Mouse (Mus musculus) heart, embryonic 13.5 days (tissue): Measurements from ENCODE around the gene Hbs1l. TPM values are rescaled to one million over a fixed set of nuclear protein-coding genes. Genes with fewer than 3 reads are reported as not detected.
"Not testable (repeated sequence)": the region's sequence is repeated elsewhere in the genome, so short reads cannot be mapped to it uniquely, and the experiment has no call there.

ENCODE experiments used
- ATAC-seq: fragments of 200-750 bp; cut with Nextera tagmentation; 2 replicates; pipeline ENCODE4 v1.8.0; 2017; ENCODE audit warnings: moderate TSS enrichment; ENCODE audit not compliant: insufficient number of reproducible peaks, low FRiP score, low TSS enrichment; ENCODE audit errors: extremely low read depth
- H3K27ac ChIP-seq: fragments of 300-500 bp; sonication (generic); replicated peaks from 2 replicates; pipeline ENCODE4 v1.5.1; 2015; ENCODE audit warnings: moderate library complexity, mild to moderate bottlenecking, inconsistent platforms
- H3K27me3 ChIP-seq: fragments of 300-500 bp; sonication (generic); replicated peaks from 2 replicates; pipeline ENCODE4 v1.6.1; 2015; ENCODE audit warnings: mild to moderate bottlenecking, inconsistent platforms
- H3K36me3 ChIP-seq: fragments of 300-500 bp; sonication (generic); 2 replicates; pipeline ENCODE4 v1.6.1; 2015; ENCODE audit warnings: mild to moderate bottlenecking, inconsistent platforms
- H3K4me1 ChIP-seq: fragments of 300-500 bp; sonication (generic); 2 replicates; pipeline ENCODE4 v1.6.1; 2015; ENCODE audit warnings: inconsistent platforms
- H3K4me2 ChIP-seq: fragments of 300-500 bp; sonication (generic); 2 replicates; pipeline ENCODE4 v1.6.1; 2015; ENCODE audit warnings: inconsistent platforms, mild to moderate bottlenecking, moderate library complexity
- H3K4me3 ChIP-seq: fragments of 300-500 bp; sonication (generic); 2 replicates; pipeline ENCODE4 v1.5.1; 2015; ENCODE audit warnings: moderate library complexity, mild to moderate bottlenecking, inconsistent platforms
- H3K9ac ChIP-seq: fragments of 300-500 bp; sonication (generic); 2 replicates; pipeline ENCODE4 v1.6.1; 2015; ENCODE audit warnings: inconsistent platforms, mild to moderate bottlenecking, moderate library complexity
- H3K9me3 ChIP-seq: fragments of 300-500 bp; sonication (generic); 2 replicates; pipeline ENCODE4 v1.6.1; 2016; ENCODE audit warnings: inconsistent platforms
- WGBS: fragments of 180-500 bp; shearing (Covaris S2); methylation state at CpG from one replicate; pipeline ENCODE4 v1.1.7; 2015; ENCODE audit warnings: mixed read lengths; 5-methylcytosine and 5-hydroxymethylcytosine counted together
- polyA plus RNA-seq: library from polyadenylated mRNA; unstranded; fragments of >200 nt; fragmentation: Nextera tagmentation; extraction: Ambion mirVana; gene quantifications from 2 replicates; pipeline ENCODE4 v1.2.1, GENCODE M21; 2015

The Hbs1l gene
- polyA plus RNA-seq, 1 experiment from 2014 or later, result 61.9 TPM

- Histone ChIP-seq H3K27ac (no peak overlapping the region), H3K4me3 (no peak overlapping the region), H3K9ac (no peak overlapping the region), H3K36me3 (no peaks in the 10 kb centered on the region), H3K27me3 (no peaks in the 10 kb centered on the region), H3K9me3 (no peaks in the 10 kb centered on the region), H3K4me1 (peaks cover 7% of the 10 kb centered on the region; the same call in 1 of the 2 replicates), H3K4me2 (no peak overlapping the region)
- WGBS, result 78% methylated on average over 11 of the region's 11 CpGs
- no peak for ATAC-seq
Measured at GRCm38 (mm10) chr10:21389075-21389474, 93.3 kb downstream of the Hbs1l start.

- Histone ChIP-seq H3K9me3 (no peaks in the 10 kb centered on the region), H3K4me3 (no peak overlapping the region), H3K4me2 (no peak overlapping the region), H3K36me3 (no peaks in the 10 kb centered on the region), H3K4me1 (peaks cover 12% of the 10 kb centered on the region; the same call in 1 of the 2 replicates), H3K27ac (no peak overlapping the region), H3K27me3 (no peaks in the 10 kb centered on the region), H3K9ac (no peak overlapping the region)
- 82% methylated on average over 4 of the region's 4 CpGs for WGBS
- ATAC-seq, result no peak
Measured at GRCm38 (mm10) chr10:21390440-21390839, 94.7 kb downstream of the Hbs1l start.

GRCm38 (mm10) chr10:21391286-21391685 is 95.5 kb downstream of the Hbs1l start:
- WGBS, result 51% methylated on average over 4 of the region's 4 CpGs
- no peaks in the 10 kb centered on the region for H3K9me3 ChIP-seq

GRCm38 (mm10) chr10:21393390-21393789 is 97.6 kb downstream of the Hbs1l start:
- H3K9me3 ChIP-seq, result no peaks in the 10 kb centered on the region
- no peak overlapping the region for H3K4me3 ChIP-seq
- H3K27ac ChIP-seq, result no peak overlapping the region
- H3K4me2 ChIP-seq, result no peak overlapping the region
- 66% methylated on average over 2 of the region's 2 CpGs for WGBS
- no peaks in the 10 kb centered on the region for H3K36me3 ChIP-seq
- H3K9ac ChIP-seq, result no peak overlapping the region
- no peak for ATAC-seq
- H3K4me1 ChIP-seq, result peaks cover 18% of the 10 kb centered on the region
- no peaks in the 10 kb centered on the region for H3K27me3 ChIP-seq

More at GRCm38 (mm10) chr10:21391286-21391685, 95.5 kb downstream of the Hbs1l start:
- no peak overlapping the region for H3K9ac ChIP-seq
- H3K27me3 ChIP-seq, result no peaks in the 10 kb centered on the region
- H3K27ac ChIP-seq, result no peak overlapping the region
- no peaks in the 10 kb centered on the region for H3K36me3 ChIP-seq
- no peak overlapping the region for H3K4me3 ChIP-seq
- no peak overlapping the region for H3K4me2 ChIP-seq
- no peak for ATAC-seq
- H3K4me1 ChIP-seq, result peaks cover 9% of the 10 kb centered on the region; the same call in 1 of the 2 replicates

GRCm38 (mm10) chr10:21395426-21396139 is 99.8 kb downstream of the Hbs1l start:
- WGBS, result 60% methylated on average over 14 of the region's 14 CpGs
- no peak for ATAC-seq
- no peak overlapping the region for H3K27ac ChIP-seq
- no peak overlapping the region for H3K9ac ChIP-seq
- no peak overlapping the region for H3K4me3 ChIP-seq
- H3K36me3 ChIP-seq, result no peaks in the 10 kb centered on the region
- H3K4me2 ChIP-seq, result no peak overlapping the region
- H3K4me1 ChIP-seq, result peaks cover 36% of the 10 kb centered on the region
- H3K27me3 ChIP-seq, result no peaks in the 10 kb centered on the region
- no peaks in the 10 kb centered on the region for H3K9me3 ChIP-seq

GRCm38 (mm10) chr10:21398873-21399425 is 103.2 kb downstream of the Hbs1l start:
- H3K4me2 ChIP-seq, H3K9me3 ChIP-seq, ATAC-seq, H3K36me3 ChIP-seq, H3K27me3 ChIP-seq, H3K4me3 ChIP-seq, H3K9ac ChIP-seq: not testable (repeated sequence)
- Histone ChIP-seq H3K4me1 (peaks cover 53% of the 10 kb centered on the region), H3K27ac (peak overlapping the region; percentile 91)
- 57% methylated on average over 6 of the region's 6 CpGs for WGBS

- peak overlapping the region; percentile 16 for H3K9ac ChIP-seq
- peak overlapping the region; percentile 50 for H3K4me2 ChIP-seq
- peak overlapping the region; percentile 91 for H3K27ac ChIP-seq
- no peaks in the 10 kb centered on the region for H3K9me3 ChIP-seq
- no peaks in the 10 kb centered on the region for H3K36me3 ChIP-seq
- WGBS, result 19% methylated on average over 8 of the region's 8 CpGs
- ATAC-seq, result no peak
- no peaks in the 10 kb centered on the region for H3K27me3 ChIP-seq
- no peak overlapping the region for H3K4me3 ChIP-seq
- H3K4me1 ChIP-seq, result peaks cover 53% of the 10 kb centered on the region
Measured at GRCm38 (mm10) chr10:21399622-21400021, 103.8 kb downstream of the Hbs1l start.

- Histone ChIP-seq H3K9me3 (no peaks in the 10 kb centered on the region), H3K27ac (peak overlapping the region; percentile 91), H3K36me3 (no peaks in the 10 kb centered on the region), H3K27me3 (no peaks in the 10 kb centered on the region), H3K9ac (peak overlapping the region; percentile 16; the same call in 1 of the 2 replicates), H3K4me3 (0 out of 2 replicates have a peak overlapping the region, but pooled peaks have one; percentile 3), H3K4me2 (peak overlapping the region; percentile 50), H3K4me1 (peaks cover 51% of the 10 kb centered on the region)
- ATAC-seq, result peak; percentile 53; the same call in 1 of the 2 replicates
- WGBS, result 5% methylated on average over 7 of the region's 7 CpGs
Measured at GRCm38 (mm10) chr10:21400031-21400430, 104.3 kb downstream of the Hbs1l start.

- H3K27ac ChIP-seq, result peak overlapping the region; percentile 91
- H3K4me2 ChIP-seq, result peak overlapping the region; percentile 50
- no peaks in the 10 kb centered on the region for H3K36me3 ChIP-seq
- WGBS, result 13% methylated on average over 2 of the region's 2 CpGs
- no peaks in the 10 kb centered on the region for H3K9me3 ChIP-seq
- H3K4me1 ChIP-seq, result peaks cover 47% of the 10 kb centered on the region
- H3K4me3 ChIP-seq, result 0 out of 2 replicates have a peak overlapping the region, but pooled peaks have one; percentile 3
- no peak for ATAC-seq
- H3K27me3 ChIP-seq, result no peaks in the 10 kb centered on the region
- no peak overlapping the region for H3K9ac ChIP-seq
Measured at GRCm38 (mm10) chr10:21400453-21400852, 104.7 kb downstream of the Hbs1l start.

- Histone ChIP-seq H3K9me3 (no peaks in the 10 kb centered on the region), H3K4me3 (no peak overlapping the region), H3K4me2 (no peak overlapping the region; the same call in 1 of the 2 replicates), H3K4me1 (peaks cover 43% of the 10 kb centered on the region), H3K27me3 (no peaks in the 10 kb centered on the region), H3K9ac (peak overlapping the region; percentile 52), H3K27ac (peak overlapping the region; percentile 91), H3K36me3 (no peaks in the 10 kb centered on the region)
- ATAC-seq, result no peak
- 52% methylated on average over 4 of the region's 4 CpGs for WGBS
Measured at GRCm38 (mm10) chr10:21401259-21401658, 105.5 kb downstream of the Hbs1l start.

- Histone ChIP-seq H3K36me3 (no peaks in the 10 kb centered on the region), H3K27me3 (no peaks in the 10 kb centered on the region), H3K4me2 (no peak overlapping the region), H3K9me3 (no peaks in the 10 kb centered on the region), H3K9ac (no peak overlapping the region), H3K4me1 (peaks cover 24% of the 10 kb centered on the region), H3K27ac (no peak overlapping the region), H3K4me3 (no peak overlapping the region)
- 83% methylated on average over 4 of the region's 4 CpGs for WGBS
- no peak for ATAC-seq
Measured at GRCm38 (mm10) chr10:21404822-21405221, 109.0 kb downstream of the Hbs1l start.
